Mouse (Mus musculus) kidney, adult 2 months (tissue): ENCODE results near the gene Prex1.
A peak's percentile ranks its signal among the peaks of the same experiment; 100 is the strongest.

Experiments used
- CTCF ChIP-seq: fragments of 200-500 bp; conservative IDR thresholded peaks from 2 replicates; pipeline ENCODE4 v1.5.1; 2011; ENCODE audit warnings: low read depth, mild to moderate bottlenecking, control low read depth, low read length, moderate library complexity, mixed read lengths; ENCODE audit not compliant: insufficient read depth, insufficient read length
- POLR2A ChIP-seq: fragments of 200-500 bp; IDR thresholded peaks from one replicate; pipeline ENCODE4 v1.6.1; 2011; ENCODE audit warnings: low read depth, low read length, control low read depth

GRCm38 (mm10) chr2:166598453-166599155 is 115.0 kb downstream of the Prex1 start:
- no peak for TF ChIP-seq POLR2A
- TF ChIP-seq CTCF: 0 out of 2 replicates have a peak, but pooled peaks have one; percentile 19
